Mouse (Mus musculus) limb, embryonic 10.5 days (tissue): ENCODE results near the gene Syvn1. TPM values are rescaled to one million over a fixed set of nuclear protein-coding genes. Genes with fewer than 3 reads are reported as not detected.
"Not testable (repeated sequence)": the region's sequence is repeated elsewhere in the genome, so short reads cannot be mapped to it uniquely, and the experiment has no call there.

ENCODE experiments used
- DNase-seq: peaks from one replicate; pipeline ENCODE4 v3.0.0-alpha.2; 2017; ENCODE audit warnings: low spot score
- H3K27ac ChIP-seq: fragments of 300-500 bp; sonication (generic); 2 replicates; pipeline ENCODE4 v1.5.1; 2016; ENCODE audit warnings: mild to moderate bottlenecking
- H3K27me3 ChIP-seq: fragments of 300-500 bp; sonication (generic); 2 replicates; pipeline ENCODE4 v1.6.1; 2016; ENCODE audit warnings: low read depth, mild to moderate bottlenecking; ENCODE audit not compliant: poor library complexity, severe bottlenecking
- H3K36me3 ChIP-seq: fragments of 300-500 bp; sonication (generic); 2 replicates; pipeline ENCODE4 v1.6.1; 2016; ENCODE audit warnings: mild to moderate bottlenecking, moderate library complexity
- H3K4me1 ChIP-seq: fragments of 300-500 bp; sonication (generic); 2 replicates; pipeline ENCODE4 v1.6.1; 2016
- H3K4me3 ChIP-seq: fragments of 300-500 bp; sonication (generic); 2 replicates; pipeline ENCODE4 v1.5.1; 2016; ENCODE audit warnings: mild to moderate bottlenecking, moderate library complexity
- H3K9me3 ChIP-seq: fragments of 300-500 bp; sonication (generic); replicated peaks from 2 replicates; pipeline ENCODE4 v1.6.1; 2016; ENCODE audit warnings: mild to moderate bottlenecking
- WGBS: fragments of 180-500 bp; shearing (Covaris S2); methylation state at CpG from one replicate; pipeline ENCODE4 v1.1.7; 2016; 5-methylcytosine and 5-hydroxymethylcytosine counted together
- polyA plus RNA-seq: library from polyadenylated mRNA; unstranded; fragments of >200 nt; fragmentation: Nextera tagmentation; extraction: Ambion mirVana; gene quantifications from 2 replicates; pipeline ENCODE4 v1.2.1, GENCODE M21; 2016

Syvn1 gene
- polyA plus RNA-seq, 1 experiment from 2014 or later = 38.6 TPM

DNA sequence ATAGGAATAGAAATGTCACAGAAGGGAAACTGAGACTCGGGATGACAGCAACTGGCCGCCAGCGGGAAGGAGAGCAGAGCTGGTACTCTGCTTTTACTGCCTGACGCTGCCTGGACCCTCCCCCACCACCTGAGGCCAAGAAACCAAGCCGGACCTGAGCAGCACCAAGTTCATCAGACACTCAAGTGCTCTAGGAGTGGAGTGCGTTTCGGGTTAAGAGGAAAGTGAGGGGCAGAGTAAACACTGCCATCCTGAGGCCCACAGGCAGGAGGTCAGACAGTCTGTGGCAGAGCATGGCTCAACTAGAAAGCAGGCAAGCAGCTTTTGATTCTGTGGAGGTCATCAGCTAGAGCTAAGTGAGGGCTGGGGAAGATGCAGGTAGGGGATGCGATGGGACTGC lies 23.3 kb upstream of the Syvn1 start:
- no peaks in the 10 kb centered on the region for H3K9me3 ChIP-seq
- no peak for DNase-seq
- no peaks in the 10 kb centered on the region for H3K4me1 ChIP-seq
- H3K4me3 ChIP-seq = no peak overlapping the region
- no peak overlapping the region for H3K27ac ChIP-seq
- H3K27me3 ChIP-seq = no peaks in the 10 kb centered on the region
- no peaks in the 10 kb centered on the region for H3K36me3 ChIP-seq
- 65% methylated on average over 8 of the region's 8 CpGs for WGBS

DNA sequence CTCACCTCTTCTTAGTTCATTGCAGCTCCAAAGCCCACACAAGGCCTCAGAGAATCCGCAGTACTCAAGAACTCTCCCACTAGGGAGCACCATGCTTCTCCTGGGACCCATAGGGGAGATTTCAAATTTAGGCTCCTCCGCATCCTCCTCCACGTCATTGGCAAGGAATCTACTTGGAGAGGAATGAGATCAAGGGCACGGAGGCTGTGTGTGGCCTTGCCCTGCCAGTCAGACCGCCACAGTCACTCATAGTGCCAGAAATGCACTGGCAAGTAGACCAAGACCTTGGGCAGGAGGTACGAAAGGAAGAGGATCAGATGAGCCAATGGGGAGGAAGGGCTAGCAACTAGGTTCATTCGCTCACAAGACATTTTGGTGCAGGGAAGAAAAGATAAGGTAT lies 22.4 kb upstream of the Syvn1 start:
- Histone ChIP-seq H3K27ac (no peak overlapping the region), H3K36me3 (no peaks in the 10 kb centered on the region), H3K4me3 (no peak overlapping the region), H3K4me1 (no peaks in the 10 kb centered on the region), H3K27me3 (no peaks in the 10 kb centered on the region), H3K9me3 (no peaks in the 10 kb centered on the region)
- WGBS = 83% methylated on average over 7 of the region's 7 CpGs
- DNase-seq = no peak

DNA sequence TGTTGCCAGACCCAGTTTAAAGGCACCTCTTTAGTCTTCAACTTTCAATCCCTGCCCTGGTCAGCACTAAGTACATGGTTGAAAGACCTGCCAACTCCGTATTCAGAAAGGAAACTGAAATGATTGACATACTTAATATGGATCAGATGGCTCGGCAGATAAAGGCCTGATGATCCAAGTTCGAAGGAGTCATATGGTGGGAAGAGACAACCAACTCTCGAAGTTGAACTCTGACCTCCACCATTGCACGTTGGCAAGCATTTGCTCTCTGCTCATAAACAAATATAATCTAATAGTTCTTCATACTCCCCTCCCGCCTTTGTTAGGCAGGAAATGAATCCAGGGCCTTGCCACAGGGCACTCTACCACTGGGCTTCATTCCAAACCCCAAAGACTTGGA lies 17.4 kb upstream of the Syvn1 start:
- H3K9me3 ChIP-seq = no peaks in the 10 kb centered on the region
- no peak overlapping the region for H3K4me3 ChIP-seq
- no peaks in the 10 kb centered on the region for H3K36me3 ChIP-seq
- no peak for DNase-seq
- H3K27ac ChIP-seq = no peak overlapping the region
- WGBS = 89% methylated on average over 6 of the region's 6 CpGs
- no peaks in the 10 kb centered on the region for H3K27me3 ChIP-seq
- no peaks in the 10 kb centered on the region for H3K4me1 ChIP-seq

DNA sequence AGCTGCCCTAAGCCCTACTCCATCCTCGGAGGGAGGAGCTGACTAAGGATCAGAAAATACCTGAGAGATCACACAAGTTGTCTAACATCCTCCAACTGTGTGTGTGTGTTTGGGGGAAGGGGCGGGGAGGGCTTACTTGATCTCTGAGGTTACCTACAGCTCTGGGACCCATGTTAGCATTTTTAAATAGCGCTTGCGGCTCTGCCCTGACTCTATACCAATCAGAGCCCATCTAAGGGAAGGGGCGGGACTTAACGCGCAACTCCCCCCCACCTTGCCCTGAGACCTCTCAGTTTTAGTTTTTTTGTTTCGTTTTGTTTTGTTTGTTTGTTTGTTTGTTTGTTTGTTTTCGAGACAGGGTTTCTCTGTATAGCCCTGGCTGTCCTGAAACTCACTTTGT lies 16.9 kb upstream of the Syvn1 start:
- DNase-seq = no peak
- Histone ChIP-seq H3K27me3 (no peaks in the 10 kb centered on the region), H3K9me3 (no peaks in the 10 kb centered on the region), H3K36me3 (no peaks in the 10 kb centered on the region), H3K4me1 (no peaks in the 10 kb centered on the region), H3K27ac (no peak overlapping the region), H3K4me3 (no peak overlapping the region)
- WGBS = 81% methylated on average over 9 of the region's 9 CpGs

DNA sequence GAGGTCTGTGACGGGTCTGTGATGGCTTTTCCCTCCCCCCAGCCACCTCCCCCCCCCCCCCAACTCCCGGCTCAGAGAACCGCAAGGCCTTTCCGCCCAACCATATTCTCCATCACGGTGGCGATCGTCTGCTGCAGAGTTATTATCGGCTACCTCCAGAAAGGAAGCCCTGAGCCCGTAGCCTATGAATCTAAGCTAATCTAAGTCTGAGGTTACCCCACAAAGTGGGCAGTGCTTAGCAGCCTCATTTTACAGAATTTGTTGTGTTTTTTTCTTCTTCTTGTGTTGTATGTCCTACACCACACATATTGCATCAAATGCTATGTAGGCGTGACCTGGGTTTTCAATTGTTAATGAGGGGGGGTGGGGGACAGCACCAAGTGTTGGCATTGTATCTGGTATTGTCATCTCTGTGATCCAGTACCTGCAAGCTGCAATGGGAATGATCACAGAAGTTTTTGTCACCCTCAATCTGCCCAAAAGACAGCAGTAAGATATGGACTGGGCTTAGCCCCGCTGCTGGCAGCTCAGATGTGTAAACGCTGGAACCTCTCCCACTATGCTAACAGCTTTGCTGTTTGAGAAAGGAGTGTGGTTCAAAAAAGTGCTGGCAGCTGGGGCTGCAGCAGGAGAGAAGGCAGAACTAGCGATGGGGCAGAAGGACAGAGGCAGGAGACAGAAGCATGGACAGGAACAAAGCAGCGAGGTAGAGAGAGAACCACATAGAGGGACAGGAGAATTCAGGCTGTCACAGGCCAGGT lies 15.7 kb upstream of the Syvn1 start:
- H3K4me1 ChIP-seq = no peaks in the 10 kb centered on the region
- no peaks in the 10 kb centered on the region for H3K9me3 ChIP-seq
- no peaks in the 10 kb centered on the region for H3K36me3 ChIP-seq
- no peak overlapping the region for H3K4me3 ChIP-seq
- DNase-seq = no peak
- H3K27ac ChIP-seq = no peak overlapping the region
- WGBS = 74% methylated on average over 14 of the region's 14 CpGs
- no peaks in the 10 kb centered on the region for H3K27me3 ChIP-seq

DNA sequence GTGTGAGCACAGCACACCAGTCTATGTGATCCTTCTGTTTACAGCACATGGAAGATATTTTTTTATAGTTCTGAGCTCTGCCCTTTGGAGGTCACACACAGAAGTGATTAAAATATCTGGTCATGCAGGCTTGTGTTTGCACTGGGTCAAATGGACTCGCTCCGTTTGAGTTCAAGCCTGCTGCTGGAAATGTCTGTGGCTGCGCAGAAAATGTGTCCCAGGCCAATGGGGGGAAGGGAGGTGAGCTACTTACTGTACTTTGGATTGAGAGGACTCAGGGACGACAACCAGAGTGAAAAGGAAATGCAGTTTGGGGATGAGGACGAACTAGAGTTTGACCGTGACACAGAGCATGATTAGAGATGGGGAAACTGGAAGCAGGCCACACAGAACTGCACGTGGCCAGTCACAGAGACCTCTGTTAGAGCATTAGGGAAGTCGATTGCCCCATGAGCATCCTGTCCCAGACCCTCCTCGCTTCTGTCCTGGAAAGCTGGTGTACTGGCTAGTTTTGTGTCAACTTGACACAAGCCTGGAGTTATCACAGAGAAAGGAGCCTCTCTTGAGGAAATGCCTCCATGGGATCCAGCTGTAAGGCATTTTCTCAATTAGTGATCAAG lies 10.3 kb upstream of the Syvn1 start:
- H3K4me3 ChIP-seq = no peak overlapping the region
- H3K27me3 ChIP-seq = no peaks in the 10 kb centered on the region
- no peak overlapping the region for H3K27ac ChIP-seq
- no peaks in the 10 kb centered on the region for H3K9me3 ChIP-seq
- WGBS = 75% methylated on average over 9 of the region's 9 CpGs
- DNase-seq = no peak
- H3K4me1 ChIP-seq = no peaks in the 10 kb centered on the region
- no peaks in the 10 kb centered on the region for H3K36me3 ChIP-seq

DNA sequence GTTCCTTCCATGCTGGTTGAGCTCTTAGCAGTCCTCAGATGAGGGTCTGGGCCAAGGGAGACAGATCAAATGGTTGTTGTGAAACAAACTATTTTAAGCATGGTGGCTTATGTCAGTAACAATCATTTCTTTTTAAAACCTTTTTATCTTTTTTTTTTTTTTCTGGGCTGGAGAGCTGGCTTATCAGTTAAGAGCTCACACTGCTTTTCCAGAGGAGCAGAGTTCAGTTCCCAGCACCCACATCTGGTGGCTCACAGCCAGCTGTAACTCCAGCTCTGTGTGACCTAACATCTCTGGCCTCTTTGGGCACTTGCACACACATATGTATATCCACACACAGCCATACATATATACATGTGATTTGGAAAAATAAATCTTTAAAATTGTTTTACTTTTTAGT lies 8.7 kb upstream of the Syvn1 start:
- Histone ChIP-seq H3K36me3 (no peaks in the 10 kb centered on the region), H3K4me1 (no peaks in the 10 kb centered on the region)

DNA sequence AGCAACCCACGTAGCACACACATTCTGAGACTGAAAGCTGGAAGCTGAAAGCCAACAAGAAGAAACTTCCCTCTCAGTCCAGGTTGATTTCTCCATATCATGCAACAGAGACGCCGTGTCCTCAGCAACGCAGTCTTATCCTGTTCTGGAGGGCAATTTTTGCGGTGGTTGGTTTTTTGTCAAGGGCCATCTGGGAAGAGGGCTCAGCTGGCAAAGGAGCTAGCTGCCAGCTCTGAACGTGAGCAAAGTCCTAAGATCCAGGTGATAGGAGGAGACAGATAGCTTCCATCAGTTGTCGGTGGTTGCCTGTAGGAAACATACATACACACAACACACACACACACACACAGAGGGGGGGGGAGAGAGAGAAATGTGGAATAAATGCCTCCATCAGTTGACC lies 8.1 kb upstream of the Syvn1 start:
- WGBS = 81% methylated on average over 7 of the region's 7 CpGs
- no peaks in the 10 kb centered on the region for H3K36me3 ChIP-seq
- H3K27me3 ChIP-seq = no peaks in the 10 kb centered on the region
- no peak overlapping the region for H3K4me3 ChIP-seq
- no peaks in the 10 kb centered on the region for H3K9me3 ChIP-seq
- no peak for DNase-seq
- no peaks in the 10 kb centered on the region for H3K4me1 ChIP-seq
- H3K27ac ChIP-seq = no peak overlapping the region

More for the DNA sequence above, 8.7 kb upstream of the Syvn1 start:
- no peak overlapping the region for H3K27ac ChIP-seq
- no peak for DNase-seq
- H3K9me3 ChIP-seq = no peaks in the 10 kb centered on the region
- H3K27me3 ChIP-seq = no peaks in the 10 kb centered on the region
- no peak overlapping the region for H3K4me3 ChIP-seq

DNA sequence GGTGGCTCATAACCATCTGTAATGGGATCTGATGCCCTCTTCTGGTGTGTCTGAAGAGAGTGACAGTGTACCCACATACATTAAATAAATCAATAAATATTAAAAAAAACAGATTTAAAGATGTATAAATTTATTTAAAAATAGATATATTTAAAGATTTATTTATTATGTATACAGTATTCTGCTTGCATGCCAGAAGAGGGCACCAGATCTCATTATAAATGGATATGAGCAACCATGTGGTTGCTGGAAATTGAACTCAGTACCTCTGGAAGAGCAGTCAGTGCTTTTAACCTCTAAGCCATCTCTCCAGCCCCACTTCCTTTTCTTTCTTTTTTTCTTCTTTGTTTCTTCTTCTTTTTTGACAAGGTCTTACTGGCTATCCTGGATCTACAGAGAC lies 6.4 kb upstream of the Syvn1 start:
- Histone ChIP-seq H3K27ac (no peak overlapping the region), H3K36me3 (no peaks in the 10 kb centered on the region), H3K4me1 (peaks cover under 1% of the 10 kb centered on the region), H3K27me3 (no peaks in the 10 kb centered on the region), H3K9me3 (no peaks in the 10 kb centered on the region), H3K4me3 (no peak overlapping the region)
- no peak for DNase-seq

DNA sequence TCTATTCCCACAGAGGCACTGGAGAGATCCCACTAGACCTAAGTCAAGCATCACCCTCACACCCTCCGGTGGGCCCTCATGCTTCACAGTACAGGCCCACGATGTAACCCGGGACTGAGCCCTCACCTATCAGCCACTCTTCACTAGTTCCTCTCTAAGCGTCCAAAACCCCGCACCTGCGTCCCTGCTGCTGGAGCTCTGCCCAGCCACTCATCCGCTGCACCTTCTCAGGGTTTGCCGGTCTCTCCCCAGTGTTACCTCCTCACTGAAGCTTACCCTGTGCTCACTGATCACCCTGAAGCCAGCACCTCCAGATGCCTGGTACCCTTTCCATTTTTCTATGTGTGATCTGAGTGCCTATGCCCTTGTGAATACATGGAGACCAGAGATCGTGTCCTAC lies 4.1 kb upstream of the Syvn1 start:
- H3K4me3 ChIP-seq = no peak overlapping the region
- DNase-seq = no peak
- H3K27me3 ChIP-seq = no peaks in the 10 kb centered on the region
- no peaks in the 10 kb centered on the region for H3K9me3 ChIP-seq
- H3K27ac ChIP-seq = no peak overlapping the region
- no peaks in the 10 kb centered on the region for H3K36me3 ChIP-seq
- WGBS = 84% methylated on average over 9 of the region's 9 CpGs
- H3K4me1 ChIP-seq = peaks cover 11% of the 10 kb centered on the region

DNA sequence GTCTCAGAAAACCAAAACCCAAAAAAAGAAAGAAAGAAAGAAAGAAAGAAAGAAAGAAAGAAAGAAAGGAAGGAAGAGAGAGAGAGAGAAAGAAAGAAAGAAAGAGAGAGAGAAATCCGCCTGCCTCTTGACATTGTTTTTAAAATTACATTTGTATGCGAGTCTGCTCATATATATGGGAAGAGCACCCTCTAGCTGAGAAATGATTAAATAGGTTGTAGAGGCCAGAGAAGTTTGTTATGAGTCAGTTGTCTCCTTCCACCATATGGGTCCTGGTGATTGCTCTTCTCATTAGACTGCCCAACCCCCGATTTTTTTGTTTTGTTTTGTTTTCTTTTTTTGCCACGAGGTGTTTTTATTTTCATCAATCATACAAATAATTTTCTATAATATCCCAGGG lies 2.3 kb upstream of the Syvn1 start:
- DNase-seq, H3K9me3 ChIP-seq, H3K4me3 ChIP-seq, H3K27ac ChIP-seq, H3K27me3 ChIP-seq: not testable (repeated sequence)
- Histone ChIP-seq H3K4me1 (peaks cover 24% of the 10 kb centered on the region), H3K36me3 (peaks cover 14% of the 10 kb centered on the region)
- WGBS = 80% methylated on average over 4 of the region's 4 CpGs

DNA sequence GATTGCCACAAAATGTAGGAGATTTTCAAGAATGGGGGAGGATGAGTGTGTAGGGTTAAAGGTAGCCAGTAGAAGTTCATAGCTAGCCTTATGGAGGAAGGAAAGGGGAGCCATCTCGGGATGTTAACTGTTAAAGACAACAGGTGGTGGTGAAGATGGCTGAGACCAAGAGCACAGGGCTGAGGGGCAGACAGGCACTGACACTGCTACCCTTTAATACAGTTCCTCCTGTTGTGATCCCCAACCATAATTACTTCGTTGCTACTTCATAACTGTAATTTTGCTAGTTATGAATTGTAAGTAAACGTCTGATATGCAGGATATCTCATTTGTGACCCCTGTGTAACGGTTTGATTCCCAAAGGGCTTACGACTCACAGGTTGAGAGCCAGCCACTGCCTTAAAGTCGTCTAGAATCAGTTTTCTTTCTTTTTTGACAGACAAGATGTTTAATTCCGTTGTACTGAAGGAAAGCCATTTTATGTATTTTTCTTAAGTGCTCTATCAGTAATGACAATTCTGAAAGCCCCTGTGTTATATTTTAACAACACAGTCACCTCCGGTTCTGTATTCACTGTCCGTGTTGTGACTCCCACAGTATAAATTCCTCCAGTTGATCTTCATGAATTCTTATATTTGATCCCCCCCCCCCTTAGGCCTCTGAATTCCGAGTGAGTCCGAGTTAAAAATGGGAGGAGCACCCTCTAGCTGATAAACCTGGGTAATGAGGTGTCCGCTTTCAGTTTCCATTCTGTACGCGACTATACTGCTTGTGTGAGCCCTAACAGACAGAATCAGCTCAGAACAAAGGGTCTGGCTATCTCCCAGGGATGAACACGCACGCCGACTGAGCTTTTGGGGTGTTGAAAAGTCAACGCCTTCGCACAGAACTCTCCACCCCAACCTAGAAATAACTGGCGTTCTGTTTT lies 746 bp upstream of the Syvn1 start:
- H3K4me1 ChIP-seq = peaks cover 24% of the 10 kb centered on the region
- H3K27ac ChIP-seq = peak overlapping the region; percentile 99
- no peaks in the 10 kb centered on the region for H3K9me3 ChIP-seq
- no peak for DNase-seq
- H3K27me3 ChIP-seq = no peaks in the 10 kb centered on the region
- H3K36me3 ChIP-seq = peaks cover 29% of the 10 kb centered on the region
- H3K4me3 ChIP-seq = peak overlapping the region; percentile 89
- 24% methylated on average over 20 of the region's 20 CpGs for WGBS
